Mouse (Mus musculus) kidney, adult 2 months (tissue): ENCODE results near the gene Rai1.

Source experiments
- CTCF ChIP-seq: fragments of 200-500 bp; conservative IDR thresholded peaks from 2 replicates; pipeline ENCODE4 v1.5.1; 2011; ENCODE audit warnings: low read depth, mild to moderate bottlenecking, control low read depth, low read length, moderate library complexity, mixed read lengths; ENCODE audit not compliant: insufficient read depth, insufficient read length
- POLR2A ChIP-seq: fragments of 200-500 bp; IDR thresholded peaks from one replicate; pipeline ENCODE4 v1.6.1; 2011; ENCODE audit warnings: low read depth, low read length, control low read depth

GRCm38 (mm10) chr11:60213266-60213665, 108.5 kb downstream of the Rai1 start:
- TF ChIP-seq CTCF: no peak
- no peak for TF ChIP-seq POLR2A
